Mouse (Mus musculus) cerebellum, adult 2 months (tissue): Measurements from ENCODE around the gene Aff3.

Experiments used
- CTCF ChIP-seq: fragments of 200-500 bp; IDR thresholded peaks from 2 replicates; pipeline ENCODE4 v1.5.1; 2011; ENCODE audit warnings: low read depth, mild to moderate bottlenecking, control low read depth, low read length, moderate library complexity, borderline replicate concordance; ENCODE audit not compliant: insufficient read depth
- POLR2A ChIP-seq: fragments of 200-500 bp; IDR thresholded peaks from 2 replicates; pipeline ENCODE4 v1.6.1; 2011; ENCODE audit warnings: low read length, control low read depth, borderline replicate concordance; ENCODE audit not compliant: insufficient read depth

- TF ChIP-seq CTCF: no peak
- no peak for TF ChIP-seq POLR2A
These were observed 446.6 kb downstream of the Aff3 start for GRCm38 (mm10) chr1:38217912-38218795.
